Mouse (Mus musculus): ENCODE results near the gene Enthd1. TPM values are rescaled to one million over a fixed set of nuclear protein-coding genes. Genes with fewer than 3 reads are reported as not detected.
"Not testable (repeated sequence)": the region's sequence is repeated elsewhere in the genome, so short reads cannot be mapped to it uniquely, and the experiment has no call there.

Enthd1 gene
- polyA plus RNA-seq, 1 experiment, result 0.72 TPM

DNA sequence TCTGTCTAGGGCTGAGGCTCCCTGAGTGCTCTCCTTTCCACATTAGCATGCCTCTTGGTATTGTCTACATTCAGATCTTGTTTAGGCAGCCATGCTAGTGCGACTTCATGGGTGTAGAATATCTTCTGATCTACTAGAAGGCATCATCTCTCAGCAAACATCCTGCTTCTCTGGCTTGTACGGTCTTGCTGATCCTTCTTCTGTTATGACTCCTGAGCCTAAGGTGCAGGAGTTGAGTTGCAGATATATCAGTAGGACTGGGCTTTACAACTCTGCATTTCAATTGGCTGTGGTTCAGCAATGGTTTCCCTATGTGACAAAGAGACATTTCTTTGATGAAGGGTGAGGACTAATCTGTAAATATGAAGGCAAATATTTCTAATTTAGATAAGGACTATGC is 62.2 kb downstream of the Enthd1 start:
- H3K4me1 ChIP-seq (ENCODE audit: control insufficient read depth, insufficient read depth, low read length), result no peaks in the 10 kb centered on the region; the same call in 1 of the 2 replicates
- 73% methylated on average over 2 of the region's 2 CpGs for WGBS

DNA sequence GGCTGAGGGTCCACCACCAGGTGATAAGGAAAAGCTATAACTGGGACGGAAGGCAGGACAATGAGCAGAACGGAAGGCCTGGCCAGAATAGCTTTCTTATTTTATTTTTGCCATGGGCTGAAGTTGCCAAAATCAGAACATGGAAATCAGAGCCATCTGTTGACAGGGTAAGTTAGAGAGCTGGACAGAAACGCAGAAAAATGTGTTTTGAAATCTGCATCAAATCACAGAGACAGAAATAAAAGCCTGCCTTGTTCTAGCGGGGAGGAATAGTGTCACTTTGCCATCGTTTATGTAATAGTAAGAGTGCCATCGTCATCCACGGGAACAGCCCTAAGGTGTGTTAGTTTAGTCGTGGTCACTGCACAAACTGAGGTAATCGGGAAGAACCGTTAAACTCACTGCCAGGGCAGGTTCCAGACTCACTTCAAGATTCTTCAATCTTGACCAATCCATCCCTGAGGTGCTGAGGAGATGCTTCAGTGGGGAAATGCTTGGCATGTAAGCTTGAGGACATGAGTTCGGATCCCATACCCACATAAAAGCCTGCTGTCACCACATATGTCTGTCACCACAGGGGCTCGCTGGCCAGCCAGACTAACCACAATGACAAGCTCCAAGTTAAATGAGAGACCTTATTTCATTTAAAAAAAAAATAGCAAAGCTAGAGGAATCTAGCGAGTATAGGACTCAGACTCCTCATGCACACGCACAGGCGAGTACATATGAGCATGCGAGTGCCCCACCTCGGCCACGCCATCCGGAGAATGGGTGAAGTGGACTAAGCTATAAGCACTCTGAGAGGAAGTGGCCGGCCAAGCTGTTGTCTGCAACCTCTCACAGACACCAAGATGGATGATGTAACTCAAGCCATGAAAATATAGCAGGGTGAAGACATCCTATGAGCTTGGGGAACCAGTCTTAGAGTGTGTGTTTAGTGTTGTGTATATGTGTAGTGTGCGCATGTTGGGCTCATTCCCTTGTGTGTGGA is 63.6 kb downstream of the Enthd1 start:
- no peak overlapping the region for H3K27ac ChIP-seq (ENCODE audit: control insufficient read depth, insufficient read depth, low read depth, low read length, poor library complexity)
- no peak for TF ChIP-seq CTCF (IDR thresholded peaks at IDR 0.05; ENCODE audit: control insufficient read depth, insufficient read depth, low read length)
- TF ChIP-seq POLR2A (IDR thresholded peaks at IDR 0.05; ENCODE audit: borderline replicate concordance, control insufficient read depth, low read depth, low read length), result no peak
- H3K4me3 ChIP-seq (replicated peaks; ENCODE audit: control insufficient read depth, low read depth, low read length), result no peak overlapping the region
- 60% methylated on average over 21 of the region's 21 CpGs for WGBS
- peaks cover 2% of the 10 kb centered on the region for H3K4me1 ChIP-seq (ENCODE audit: control insufficient read depth, insufficient read depth, low read length)

More for the DNA sequence above, 62.2 kb downstream of the Enthd1 start:
- Histone ChIP-seq H3K4me3 (replicated peaks; ENCODE audit: control insufficient read depth, low read depth, low read length) (no peak overlapping the region), H3K27ac (ENCODE audit: control insufficient read depth, insufficient read depth, low read depth, low read length, poor library complexity) (no peak overlapping the region)
- no peak for TF ChIP-seq POLR2A (IDR thresholded peaks at IDR 0.05; ENCODE audit: borderline replicate concordance, control insufficient read depth, low read depth, low read length)
- no peak for TF ChIP-seq CTCF (IDR thresholded peaks at IDR 0.05; ENCODE audit: control insufficient read depth, insufficient read depth, low read length)

DNA sequence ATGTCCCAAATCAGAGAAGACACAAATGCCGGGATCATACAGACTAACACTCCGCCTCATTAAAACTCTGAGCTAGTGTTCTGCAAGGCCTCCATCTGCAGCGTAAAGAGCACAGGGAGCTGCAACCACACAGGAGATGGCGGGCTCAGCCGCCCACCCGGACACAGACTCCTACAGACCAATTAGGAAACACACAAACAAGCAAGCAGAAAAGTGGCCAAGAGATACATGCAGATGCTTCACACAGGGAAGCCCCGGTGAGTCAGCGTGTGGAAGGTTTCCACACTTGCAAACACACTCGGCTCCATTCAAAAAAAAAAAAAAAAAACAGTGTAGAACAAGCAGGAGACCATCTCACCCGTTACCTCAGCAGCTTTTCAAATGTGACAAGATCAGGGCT is 64.5 kb downstream of the Enthd1 start:
- TF ChIP-seq POLR2A (IDR thresholded peaks at IDR 0.05; ENCODE audit: borderline replicate concordance, control insufficient read depth, low read depth, low read length), result no peak
- TF ChIP-seq CTCF (IDR thresholded peaks at IDR 0.05; ENCODE audit: control insufficient read depth, insufficient read depth, low read length), result no peak
- H3K4me1 ChIP-seq (ENCODE audit: control insufficient read depth, insufficient read depth, low read length), result peaks cover 2% of the 10 kb centered on the region
- 75% methylated on average over 10 of the region's 10 CpGs for WGBS
- no peak overlapping the region for H3K4me3 ChIP-seq (replicated peaks; ENCODE audit: control insufficient read depth, low read depth, low read length)
- H3K27ac ChIP-seq (ENCODE audit: control insufficient read depth, insufficient read depth, low read depth, low read length, poor library complexity), result no peak overlapping the region

DNA sequence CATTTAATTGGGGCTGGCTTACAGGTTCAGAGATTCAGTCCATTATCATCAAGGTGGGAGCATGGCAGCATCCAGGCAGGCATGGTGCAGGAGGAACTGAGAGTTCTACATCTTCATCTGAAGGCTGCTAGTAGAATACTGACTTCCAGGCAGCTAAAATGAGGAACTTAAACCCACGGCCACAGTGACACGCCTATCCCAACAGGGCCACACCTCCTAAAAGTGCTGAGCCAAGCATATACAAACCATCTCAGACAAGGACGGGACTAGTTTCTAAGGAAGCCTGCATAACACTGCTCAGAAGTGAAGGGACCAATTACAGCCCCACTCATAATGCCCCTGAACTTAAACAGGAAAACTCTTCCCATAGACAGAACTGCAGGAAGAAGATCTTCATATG is 67.2 kb downstream of the Enthd1 start:
- H3K4me3 ChIP-seq (replicated peaks; ENCODE audit: control insufficient read depth, low read depth, low read length); H3K27ac ChIP-seq (ENCODE audit: control insufficient read depth, insufficient read depth, low read depth, low read length, poor library complexity); H3K4me1 ChIP-seq (ENCODE audit: control insufficient read depth, insufficient read depth, low read length): not testable (repeated sequence)
- under 1% methylated on average over 3 of the region's 3 CpGs for WGBS

DNA sequence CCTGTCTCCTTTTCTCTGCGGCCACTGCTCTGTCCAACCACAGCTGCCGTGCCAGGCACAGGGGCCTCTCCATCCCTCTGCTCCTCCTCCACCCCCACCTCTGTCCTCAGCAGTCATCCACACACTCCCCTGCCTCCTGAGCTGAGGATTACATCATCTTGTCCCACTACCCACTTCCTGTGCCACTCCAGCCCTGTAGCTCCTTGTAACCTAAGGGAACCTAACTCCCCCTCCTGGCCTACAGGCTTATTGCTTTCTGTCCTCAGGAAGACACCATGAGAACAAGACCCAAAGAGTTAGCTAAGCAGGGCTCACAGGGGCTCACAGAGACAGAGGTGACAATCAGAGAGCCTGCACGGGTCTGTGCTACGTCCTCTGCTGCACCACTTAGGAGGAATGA is 73.5 kb downstream of the Enthd1 start:
- TF ChIP-seq CTCF (IDR thresholded peaks at IDR 0.05; ENCODE audit: control insufficient read depth, insufficient read depth, low read length) (no peak), POLR2A (IDR thresholded peaks at IDR 0.05; ENCODE audit: borderline replicate concordance, control insufficient read depth, low read depth, low read length) (no peak)
- WGBS, result 69% methylated on average over 4 of the region's 4 CpGs
- Histone ChIP-seq H3K4me1 (ENCODE audit: control insufficient read depth, insufficient read depth, low read length) (no peaks in the 10 kb centered on the region), H3K4me3 (replicated peaks; ENCODE audit: control insufficient read depth, low read depth, low read length) (no peak overlapping the region), H3K27ac (ENCODE audit: control insufficient read depth, insufficient read depth, low read depth, low read length, poor library complexity) (no peak overlapping the region; the same call in 1 of the 2 replicates)

DNA sequence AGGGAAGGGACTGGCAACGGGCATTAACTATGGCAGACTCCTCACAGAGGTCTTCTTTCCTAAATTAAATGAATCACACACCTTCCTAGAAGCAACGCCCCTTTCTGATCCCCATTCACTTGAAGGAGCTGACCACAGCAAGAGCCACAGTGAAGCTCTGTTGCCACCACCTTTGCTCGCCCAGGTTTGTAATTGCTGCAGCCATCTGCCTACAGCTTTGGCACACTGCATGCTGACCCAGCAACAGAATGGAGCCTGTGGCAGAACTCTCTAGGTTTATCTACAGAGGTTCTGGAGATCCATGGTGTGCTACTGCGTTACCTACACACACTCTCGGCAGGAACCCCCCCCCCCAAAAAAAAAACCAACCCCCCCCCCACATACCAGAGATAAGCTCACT is 74.8 kb downstream of the Enthd1 start:
- TF ChIP-seq CTCF (IDR thresholded peaks at IDR 0.05; ENCODE audit: control insufficient read depth, insufficient read depth, low read length), result no peak
- no peak for TF ChIP-seq POLR2A (IDR thresholded peaks at IDR 0.05; ENCODE audit: borderline replicate concordance, control insufficient read depth, low read depth, low read length)
- H3K4me1 ChIP-seq (ENCODE audit: control insufficient read depth, insufficient read depth, low read length), result no peaks in the 10 kb centered on the region
- WGBS, result 65% methylated on average over 5 of the region's 5 CpGs

DNA sequence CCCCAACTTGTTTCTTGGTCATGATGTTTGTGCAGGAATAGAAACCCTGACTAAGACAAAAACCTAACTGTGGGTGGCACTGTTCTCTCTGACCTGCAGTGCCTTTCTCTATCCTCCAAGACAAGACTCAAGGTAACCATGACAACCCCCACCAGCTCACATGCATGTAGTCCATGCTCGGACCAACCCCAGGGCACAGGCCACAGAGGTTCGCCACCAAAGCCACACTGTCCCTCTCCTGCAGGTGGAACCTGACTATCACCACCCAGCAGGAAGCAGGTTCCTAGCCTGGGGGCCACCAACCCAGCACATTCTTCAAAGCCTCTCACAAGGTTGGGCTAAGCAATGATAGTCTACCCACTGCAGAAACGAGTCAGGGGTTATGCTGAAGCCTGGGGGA is 76.3 kb downstream of the Enthd1 start:
- Histone ChIP-seq H3K27ac (ENCODE audit: control insufficient read depth, insufficient read depth, low read depth, low read length, poor library complexity) (no peak overlapping the region), H3K4me3 (replicated peaks; ENCODE audit: control insufficient read depth, low read depth, low read length) (no peak overlapping the region), H3K4me1 (ENCODE audit: control insufficient read depth, insufficient read depth, low read length) (no peaks in the 10 kb centered on the region)
- WGBS, result 19% methylated on average over 3 of the region's 3 CpGs
- TF ChIP-seq CTCF (IDR thresholded peaks at IDR 0.05; ENCODE audit: control insufficient read depth, insufficient read depth, low read length) (no peak), POLR2A (IDR thresholded peaks at IDR 0.05; ENCODE audit: borderline replicate concordance, control insufficient read depth, low read depth, low read length) (no peak)

More for the DNA sequence above, 74.8 kb downstream of the Enthd1 start:
- Histone ChIP-seq H3K4me3 (replicated peaks; ENCODE audit: control insufficient read depth, low read depth, low read length) (no peak overlapping the region), H3K27ac (ENCODE audit: control insufficient read depth, insufficient read depth, low read depth, low read length, poor library complexity) (no peak overlapping the region)

DNA sequence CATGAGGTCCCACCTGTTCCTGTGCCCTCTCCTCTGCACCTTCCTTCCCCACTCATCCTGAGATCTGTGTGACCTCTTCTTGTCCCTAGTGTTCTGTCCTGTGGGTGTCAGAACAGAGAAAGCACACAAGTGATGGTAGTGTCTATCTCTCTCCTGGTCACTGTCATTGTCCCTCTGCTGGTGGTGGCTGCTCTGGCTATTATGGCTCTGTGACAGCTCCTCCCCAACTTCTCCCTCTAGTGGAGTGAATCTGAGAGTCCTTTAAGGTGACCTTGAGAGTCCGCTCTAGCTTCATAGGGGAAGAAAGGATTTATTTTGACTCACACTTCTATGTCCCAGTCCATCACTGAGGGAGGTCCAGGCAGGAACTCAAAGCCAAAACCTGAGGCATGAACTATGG is 79.4 kb downstream of the Enthd1 start:
- TF ChIP-seq POLR2A (IDR thresholded peaks at IDR 0.05; ENCODE audit: borderline replicate concordance, control insufficient read depth, low read depth, low read length) (no peak), CTCF (IDR thresholded peaks at IDR 0.05; ENCODE audit: control insufficient read depth, insufficient read depth, low read length) (peak; percentile 17; the same call in 1 of the 2 replicates)
- no peaks in the 10 kb centered on the region for H3K4me1 ChIP-seq (ENCODE audit: control insufficient read depth, insufficient read depth, low read length)
- no peak overlapping the region for H3K4me3 ChIP-seq (replicated peaks; ENCODE audit: control insufficient read depth, low read depth, low read length)
- H3K27ac ChIP-seq (ENCODE audit: control insufficient read depth, insufficient read depth, low read depth, low read length, poor library complexity), result no peak overlapping the region
- 88% methylated on average over 1 of the region's 1 CpGs for WGBS

Data from bone marrow, adult 2 months (tissue).